Mouse (Mus musculus) stomach, postnatal 0 days (tissue): ENCODE measurements at regions not wholly inside any gene's neighbourhood (a gene's known extent, or its start where the extent isn't known, plus 50 kb on each side); places are given as distances from the start of the nearest gene placed in this dataset.
A peak's percentile ranks its signal among the peaks of the same experiment; 100 is the strongest.

Experiments used
- ATAC-seq: fragments of 200-750 bp; cut with Nextera tagmentation; 2 replicates; pipeline ENCODE4 v1.8.0; 2017; ENCODE audit not compliant: low FRiP score, low TSS enrichment
- DNase-seq: peaks from one replicate; pipeline ENCODE4 v3.0.0-alpha.2; 2016; ENCODE audit warnings: low spot score
- H3K27ac ChIP-seq: fragments of 300-500 bp; sonication (generic); replicated peaks from 2 replicates; pipeline ENCODE4 v1.5.1; 2014; ENCODE audit warnings: mild to moderate bottlenecking, control low read depth
- H3K27me3 ChIP-seq: fragments of 300-500 bp; sonication (generic); 2 replicates; pipeline ENCODE4 v1.6.1; 2014; ENCODE audit warnings: low read length; ENCODE audit not compliant: control insufficient read depth, insufficient read depth
- H3K36me3 ChIP-seq: fragments of 300-500 bp; sonication (generic); 2 replicates; pipeline ENCODE4 v1.6.1; 2014; ENCODE audit warnings: low read length, mixed read lengths; ENCODE audit not compliant: control insufficient read depth, insufficient read depth
- H3K4me1 ChIP-seq: fragments of 300-500 bp; sonication (generic); replicated peaks from 2 replicates; pipeline ENCODE4 v1.6.1; 2014; ENCODE audit warnings: antibody characterized with exemption; ENCODE audit not compliant: control insufficient read depth, insufficient read depth
- H3K4me2 ChIP-seq: fragments of 300-500 bp; sonication (generic); replicated peaks from 2 replicates; pipeline ENCODE4 v1.6.1; 2014; ENCODE audit warnings: low read depth, mild to moderate bottlenecking, control low read depth, moderate library complexity
- H3K4me3 ChIP-seq: fragments of 300-500 bp; sonication (generic); 2 replicates; pipeline ENCODE4 v1.5.1; 2014; ENCODE audit warnings: low read depth, low read length, control low read depth
- H3K9ac ChIP-seq: fragments of 300-500 bp; sonication (generic); 2 replicates; pipeline ENCODE4 v1.6.1; 2014; ENCODE audit warnings: mild to moderate bottlenecking, low read length, control low read depth, mixed read lengths
- H3K9me3 ChIP-seq: fragments of 300-500 bp; sonication (generic); 2 replicates; pipeline ENCODE4 v1.6.1; 2016; ENCODE audit warnings: low read length; ENCODE audit not compliant: control insufficient read depth
- CTCF ChIP-seq: IDR thresholded peaks from 2 replicates; pipeline ENCODE4 v1.5.1; 2016; ENCODE audit warnings: antibody characterized with exemption, low read depth, mild to moderate bottlenecking, moderate library complexity
- EP300 ChIP-seq: optimal IDR thresholded peaks from 2 replicates; pipeline ENCODE3; 2016; ENCODE audit warnings: antibody characterized with exemption
- WGBS: fragments of 180-500 bp; shearing (Covaris S2); extraction: QIAGEN DNeasy Blood & Tissue Kit; methylation state at CpG from one replicate; pipeline ENCODE4 v1.1.7; 2014; 5-methylcytosine and 5-hydroxymethylcytosine counted together

DNA sequence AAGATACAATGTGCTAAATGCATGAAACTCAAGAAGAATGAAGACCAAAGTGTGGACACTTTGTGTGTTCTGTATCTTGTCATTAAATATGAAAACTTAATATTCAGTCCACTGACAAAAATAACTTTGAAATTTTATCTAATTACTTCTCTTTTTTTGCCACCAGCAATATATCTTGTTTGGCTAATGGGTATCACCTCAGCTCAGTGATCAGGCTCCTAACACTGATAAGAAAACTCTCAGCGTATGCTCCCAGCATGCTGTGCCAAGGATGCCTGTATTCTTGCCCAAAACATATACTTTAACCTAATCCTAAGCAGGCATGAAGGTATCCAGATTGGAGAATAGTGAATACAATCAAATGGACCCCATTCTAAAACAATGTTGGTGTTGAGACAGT is 53.3 kb upstream of the Ptpn12 start:
- ATAC-seq, result no peak
- Histone ChIP-seq H3K9ac (no peak overlapping the region), H3K4me3 (no peak overlapping the region), H3K27ac (no peak overlapping the region), H3K27me3 (no peaks in the 10 kb centered on the region), H3K36me3 (no peaks in the 10 kb centered on the region), H3K4me1 (no peaks in the 10 kb centered on the region), H3K9me3 (no peaks in the 10 kb centered on the region), H3K4me2 (no peak overlapping the region)
- TF ChIP-seq CTCF (no peak), EP300 (no peak)
- WGBS, result 83% methylated on average over 1 of the region's 1 CpGs
- no peak for DNase-seq

DNA sequence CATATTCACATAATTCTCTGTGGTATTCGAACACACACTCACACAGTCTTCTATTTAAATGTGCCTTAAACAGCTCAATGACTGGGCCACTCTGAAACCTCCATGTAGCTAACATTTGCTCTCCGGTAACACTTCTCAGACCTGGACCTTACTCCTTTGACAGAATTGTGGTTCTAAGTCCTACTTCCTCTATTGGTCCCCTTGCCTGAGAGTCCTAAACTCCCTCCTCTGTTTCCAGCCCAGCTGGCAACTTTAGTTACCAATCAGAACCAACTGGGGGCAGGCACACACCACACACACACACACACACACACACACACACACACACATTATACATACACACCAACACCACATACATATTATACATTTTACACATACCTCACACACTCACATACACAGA is 57.7 kb upstream of the Ptpn12 start:
- ATAC-seq (no peak), DNase-seq (no peak)
- WGBS, result 86% methylated on average over 2 of the region's 2 CpGs
- Histone ChIP-seq H3K4me1 (no peaks in the 10 kb centered on the region), H3K9ac (no peak overlapping the region), H3K4me3 (no peak overlapping the region), H3K4me2 (no peak overlapping the region), H3K27ac (no peak overlapping the region), H3K9me3 (no peaks in the 10 kb centered on the region), H3K27me3 (no peaks in the 10 kb centered on the region), H3K36me3 (no peaks in the 10 kb centered on the region)
- TF ChIP-seq CTCF (no peak), EP300 (no peak)

GRCm38 (mm10) chr5:21115552-21115951 is 59.8 kb upstream of the Ptpn12 start:
- Histone ChIP-seq H3K9me3 (no peaks in the 10 kb centered on the region), H3K4me1 (no peaks in the 10 kb centered on the region), H3K36me3 (no peaks in the 10 kb centered on the region), H3K27ac (no peak overlapping the region), H3K27me3 (no peaks in the 10 kb centered on the region), H3K4me3 (no peak overlapping the region), H3K4me2 (no peak overlapping the region), H3K9ac (no peak overlapping the region)
- ATAC-seq (no peak), DNase-seq (no peak)
- TF ChIP-seq CTCF (no peak), EP300 (no peak)
- WGBS, result 56% methylated on average over 1 of the region's 1 CpGs

GRCm38 (mm10) chr5:21123081-21123480 is 63.0 kb upstream of the Gsap start:
- TF ChIP-seq CTCF, result no peak
- no peak for TF ChIP-seq EP300
- H3K27me3 ChIP-seq, result no peaks in the 10 kb centered on the region
- H3K4me2 ChIP-seq, result no peak overlapping the region
- H3K9me3 ChIP-seq, result no peaks in the 10 kb centered on the region
- H3K9ac ChIP-seq, result no peak overlapping the region
- H3K4me1 ChIP-seq, result no peaks in the 10 kb centered on the region
- H3K4me3 ChIP-seq, result no peak overlapping the region
- ATAC-seq, result peak; percentile 63; the same call in 1 of the 2 replicates
- 44% methylated on average over 1 of the region's 1 CpGs for WGBS
- no peaks in the 10 kb centered on the region for H3K36me3 ChIP-seq
- H3K27ac ChIP-seq, result no peak overlapping the region
- DNase-seq, result no peak

- Histone ChIP-seq H3K36me3 (no peaks in the 10 kb centered on the region), H3K9me3 (no peaks in the 10 kb centered on the region), H3K4me2 (no peak overlapping the region), H3K27me3 (no peaks in the 10 kb centered on the region), H3K27ac (no peak overlapping the region), H3K4me1 (no peaks in the 10 kb centered on the region), H3K4me3 (no peak overlapping the region), H3K9ac (no peak overlapping the region)
- ATAC-seq (peak; percentile 61; the same call in 1 of the 2 replicates), DNase-seq (no peak)
- WGBS, result 50% methylated on average over 5 of the region's 5 CpGs
- TF ChIP-seq EP300 (no peak), CTCF (no peak)
Measured at GRCm38 (mm10) chr5:21125085-21125484, 61.0 kb upstream of the Gsap start.

DNA sequence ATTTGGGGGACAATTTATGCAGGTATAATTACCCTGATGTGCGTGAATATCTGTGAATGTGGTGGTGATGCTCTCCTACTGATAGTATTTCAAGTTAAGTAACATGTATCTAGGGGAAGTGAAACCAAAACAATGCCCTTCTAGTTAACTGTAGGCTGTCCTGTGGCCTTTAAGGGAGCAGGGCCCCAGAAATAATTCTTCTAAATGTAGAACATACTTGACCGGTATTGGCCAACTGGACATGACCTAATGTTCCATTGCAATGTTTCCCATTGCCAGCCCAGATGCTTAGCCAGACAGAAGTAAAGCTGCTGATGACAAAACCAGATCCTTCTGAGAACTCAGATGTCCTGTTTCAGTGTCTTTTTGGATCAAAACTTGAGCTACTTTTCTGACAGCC is 54.9 kb upstream of the Gsap start:
- Histone ChIP-seq H3K27me3 (no peaks in the 10 kb centered on the region), H3K4me2 (no peak overlapping the region), H3K9ac (no peak overlapping the region), H3K9me3 (no peaks in the 10 kb centered on the region), H3K36me3 (no peaks in the 10 kb centered on the region), H3K27ac (no peak overlapping the region), H3K4me3 (no peak overlapping the region), H3K4me1 (no peaks in the 10 kb centered on the region)
- WGBS, result 75% methylated on average over 2 of the region's 2 CpGs
- no peak for DNase-seq
- ATAC-seq, result no peak
- TF ChIP-seq EP300 (no peak), CTCF (no peak)
